Mouse (Mus musculus): ENCODE results near the gene Cops3.
"Not testable (repeated sequence)": the region's sequence is repeated elsewhere in the genome, so short reads cannot be mapped to it uniquely, and the experiment has no call there.

Cops3 gene

GRCm38 (mm10) chr11:59839459-59840126 lies at the start of gene Cops3:
Gene Cops3 (minus strand): TSS chr11:59839838.
- peak; percentile 98 for DNase-seq (ENCODE audit: low read depth, low spot score)

GRCm38 (mm10) chr11:59888151-59888550 lies 48.5 kb upstream of the Cops3 start:
- DNase-seq (ENCODE audit: low read depth, low spot score) = no peak

- DNase-seq (ENCODE audit: low read depth, low spot score) = no peak
Measured at GRCm38 (mm10) chr11:59886952-59887351, 47.3 kb upstream of the Cops3 start.

- DNase-seq (ENCODE audit: low read depth, low spot score) = no peak
Measured at GRCm38 (mm10) chr11:59885217-59885986, 45.8 kb upstream of the Cops3 start.

- DNase-seq (ENCODE audit: low read depth, low spot score) = peak; percentile 87
Measured at GRCm38 (mm10) chr11:59880031-59880430, 40.4 kb upstream of the Cops3 start.

GRCm38 (mm10) chr11:59872124-59872523 lies 32.5 kb upstream of the Cops3 start:
- DNase-seq (ENCODE audit: low read depth, low spot score) = no peak

GRCm38 (mm10) chr11:59864316-59864715 lies 24.7 kb upstream of the Cops3 start:
- DNase-seq (ENCODE audit: low read depth, low spot score) = no peak

GRCm38 (mm10) chr11:59860467-59860866 lies 20.8 kb upstream of the Cops3 start:
- no peak for DNase-seq (ENCODE audit: low read depth, low spot score)

- no peak for DNase-seq (ENCODE audit: low read depth, low spot score)
Measured at GRCm38 (mm10) chr11:59852865-59853264, 13.2 kb upstream of the Cops3 start.

- peak; percentile 66 for DNase-seq (ENCODE audit: low read depth, low spot score)
Measured at GRCm38 (mm10) chr11:59847891-59848884, 8.6 kb upstream of the Cops3 start.

- DNase-seq (ENCODE audit: low read depth, low spot score) = peak; percentile 85
Measured at GRCm38 (mm10) chr11:59847131-59847530, 7.5 kb upstream of the Cops3 start.

GRCm38 (mm10) chr11:59846311-59846710 lies 6.7 kb upstream of the Cops3 start:
- no peak for DNase-seq (ENCODE audit: low read depth, low spot score)

GRCm38 (mm10) chr11:59839008-59839458 lies 605 bp downstream of the Cops3 start, which contains the start of gene Nt5m:
Gene Nt5m (plus strand): TSS chr11:59839447.
- peak; percentile 89 for DNase-seq (ENCODE audit: low read depth, low spot score)

GRCm38 (mm10) chr11:59838426-59838825 lies 1.2 kb downstream of the Cops3 start:
- DNase-seq (ENCODE audit: low read depth, low spot score) = no peak

GRCm38 (mm10) chr11:59837789-59838188 lies 1.8 kb downstream of the Cops3 start:
- not testable (repeated sequence) for DNase-seq (ENCODE audit: low read depth, low spot score)

- DNase-seq (ENCODE audit: low read depth, low spot score) = no peak
Measured at GRCm38 (mm10) chr11:59821625-59822024, 18.0 kb downstream of the Cops3 start.

- DNase-seq (ENCODE audit: low read depth, low spot score) = no peak
Measured at GRCm38 (mm10) chr11:59817916-59818315, 21.7 kb downstream of the Cops3 start.

GRCm38 (mm10) chr11:59815482-59816065 lies 24.1 kb downstream of the Cops3 start:
- no peak for DNase-seq (ENCODE audit: low read depth, low spot score)

- no peak for DNase-seq (ENCODE audit: low read depth, low spot score)
Measured at GRCm38 (mm10) chr11:59814936-59815335, 24.7 kb downstream of the Cops3 start.

- no peak for DNase-seq (ENCODE audit: low read depth, low spot score)
Measured at GRCm38 (mm10) chr11:59814311-59814710, 25.3 kb downstream of the Cops3 start.

GRCm38 (mm10) chr11:59813276-59813675 lies 26.4 kb downstream of the Cops3 start:
- DNase-seq (ENCODE audit: low read depth, low spot score) = no peak

All from 3T3-L1 (cell line).